Mouse (Mus musculus): ENCODE data around the gene Grn.

Gene Grn

DNA sequence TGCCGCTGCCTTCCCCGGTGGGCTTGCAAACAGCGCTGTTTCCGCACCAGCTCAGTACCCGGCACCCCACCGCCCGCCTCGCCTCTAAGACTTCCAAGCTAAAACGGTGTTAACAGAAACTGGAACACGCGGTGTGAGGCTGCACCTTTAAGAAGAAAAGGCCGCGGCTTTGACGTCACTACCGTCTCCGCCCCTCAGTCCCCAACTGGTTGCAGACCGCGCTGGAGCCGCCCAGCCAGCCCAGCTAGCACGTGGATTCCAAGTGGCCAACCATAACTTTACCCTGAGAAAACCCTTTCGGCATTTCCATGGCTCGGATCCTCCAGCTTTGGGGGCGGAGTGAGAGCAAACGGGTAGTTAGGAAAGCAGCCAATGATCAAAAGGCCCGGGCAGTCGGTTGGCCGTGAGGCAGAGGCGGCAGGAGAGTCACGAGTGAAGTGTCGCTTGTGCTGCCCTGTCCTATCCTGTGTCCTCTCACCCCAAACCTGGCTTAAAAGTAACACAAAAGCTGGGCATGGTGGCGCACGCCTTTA is 21.7 kb upstream of the Grn start:
- CTCF ChIA-PET: interaction anchor here (0.6 to 4.5 kb wide), 28 partner anchors 14 to 160 kb away, joined by 3 to 62 read pairs (median 4); partner anchors contain the start of genes BC030867 (in 2 of the 4), Grn (in 1 of the 4), Rundc3a (in 1 of the 4) and Tmub2 (in 1 of the 4)
- POLR2A ChIA-PET: interaction anchor here (0.6 to 35.7 kb wide), 151 partner anchors 8 to 726 kb away, joined by 3 to 1349 read pairs (median 8); partner anchors contain the start of genes Rundc3a (in 4 of the 4), Ubtf (in 4 of the 4), Asb16 (in 3 of the 4) and BC030867 (in 3 of the 4)

DNA sequence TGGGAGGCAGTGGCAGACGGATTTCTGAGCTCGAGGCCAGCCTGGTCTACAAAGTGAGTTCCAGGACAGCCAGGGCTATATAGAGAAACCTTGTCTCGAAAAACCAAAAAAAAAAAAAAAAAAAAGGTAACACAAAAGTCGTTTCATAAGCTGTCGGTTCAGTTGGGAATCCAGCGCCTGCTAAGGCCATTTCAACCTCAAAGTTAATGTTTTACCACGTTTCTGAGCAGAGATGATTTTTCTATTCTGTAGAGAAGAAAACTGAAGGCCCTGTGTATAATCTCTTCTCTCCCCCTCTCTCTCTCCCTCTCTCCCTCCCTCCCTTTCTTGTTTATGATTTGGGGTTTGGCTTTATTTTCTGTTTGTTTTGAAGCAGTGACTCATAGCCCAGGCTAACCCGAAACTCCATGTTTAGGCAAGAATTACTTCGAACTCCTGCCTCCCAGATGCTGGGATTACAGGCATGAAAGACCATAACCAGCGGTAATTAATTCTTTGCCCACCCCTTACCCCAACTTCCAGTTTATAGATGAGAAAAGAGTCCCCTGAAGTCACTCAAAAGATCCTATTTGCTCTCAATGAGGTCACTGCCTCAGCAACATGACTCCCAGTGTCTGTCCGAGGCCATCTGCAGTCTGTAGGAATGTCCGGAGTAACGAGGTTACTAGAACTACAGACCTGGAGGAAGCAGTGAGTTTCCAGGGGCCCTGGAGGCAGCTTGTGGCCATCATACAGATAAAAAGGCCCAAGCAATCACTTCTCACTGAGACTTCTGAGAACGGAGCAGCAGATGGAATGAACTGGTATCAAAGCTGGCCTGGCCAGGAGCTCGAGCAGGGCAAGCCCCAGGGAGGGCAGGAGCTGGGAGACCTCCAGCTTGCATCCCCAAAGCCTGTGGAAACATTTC is 21.0 kb upstream of the Grn start:
- ChIA-PET POLR2A (interaction anchor here (0.5 to 35.7 kb wide), 140 partner anchors 8 to 724 kb away, joined by 3 to 1349 read pairs (median 10); partner anchors contain the start of genes Ubtf (in 4 of the 4), Asb16 (in 3 of the 4), BC030867 (in 3 of the 4) and Fam171a2 (in 3 of the 4)), CTCF (interaction anchor here (0.6 to 4.5 kb wide), 28 partner anchors 13 to 484 kb away, joined by 3 to 62 read pairs (median 6); partner anchors contain the start of genes BC030867 (in 2 of the 4), Grn (in 1 of the 4) and Tmub2 (in 1 of the 4))

DNA sequence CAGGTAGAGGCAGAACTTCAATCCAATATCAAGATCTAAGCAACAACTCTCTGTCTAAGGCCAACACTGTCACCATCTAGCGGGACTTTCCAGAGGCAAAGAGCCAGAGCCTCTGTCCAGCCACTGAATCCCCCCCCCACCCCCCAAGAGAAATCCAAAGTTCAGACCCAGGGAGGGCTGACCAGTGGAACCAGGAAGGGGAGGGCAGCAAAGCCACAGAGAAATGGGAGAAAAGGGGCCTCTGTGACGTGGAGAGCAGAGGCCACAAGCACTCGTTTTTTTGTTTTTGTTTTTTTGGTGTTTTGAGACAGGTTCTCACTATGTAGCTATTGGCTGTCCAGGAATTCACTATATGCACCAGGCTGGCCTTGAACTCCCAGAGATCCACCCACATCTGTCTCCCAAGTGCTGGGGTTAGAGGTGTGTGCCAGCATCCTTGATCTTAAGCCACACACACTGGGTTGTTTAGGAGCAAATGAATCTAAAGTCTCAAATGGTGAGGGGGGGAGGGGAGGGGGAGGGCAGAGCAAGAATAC is 20.3 kb upstream of the Grn start:
- ChIA-PET POLR2A (interaction anchor here (0.6 to 35.7 kb wide), 46 partner anchors 8 to 299 kb away, joined by 3 to 1349 read pairs (median 9); partner anchors contain the start of genes Grn (in 3 of the 4), Rundc3a (in 3 of the 4), Ubtf (in 3 of the 4) and Tmub2 (in 2 of the 4)), CTCF (interaction anchor here (0.6 to 4.5 kb wide), 18 partner anchors 21 to 166 kb away, joined by 3 to 62 read pairs (median 4); partner anchors contain the start of genes BC030867 (in 1 of the 4), Grn (in 1 of the 4) and Tmub2 (in 1 of the 4))

DNA sequence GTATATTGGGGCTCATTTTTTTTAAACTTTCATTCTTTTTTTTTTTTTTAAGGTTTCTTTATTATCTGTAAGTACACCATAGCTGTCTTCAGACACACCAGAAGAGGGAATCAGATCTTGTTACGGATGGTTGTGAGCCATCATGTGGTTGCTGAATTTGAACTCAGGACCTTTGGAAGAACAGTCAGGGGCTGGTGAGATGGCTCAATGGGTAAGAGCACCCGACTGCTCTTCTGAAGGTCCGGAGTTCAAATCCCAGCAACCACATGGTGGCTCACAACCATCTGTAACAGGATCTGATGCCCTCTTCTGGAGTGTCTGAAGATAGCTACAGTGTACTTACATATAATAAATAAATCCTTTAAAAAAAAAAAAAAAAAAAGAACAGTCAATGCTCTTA is 19.8 kb upstream of the Grn start:
- ChIA-PET CTCF (interaction anchor here (0.6 to 4.5 kb wide), 20 partner anchors 20 to 162 kb away, joined by 3 to 62 read pairs (median 4); partner anchors contain the start of genes BC030867 (in 1 of the 4), Grn (in 1 of the 4) and Tmub2 (in 1 of the 4)), POLR2A (interaction anchor here (0.6 to 35.7 kb wide), 36 partner anchors 9 to 299 kb away, joined by 3 to 1349 read pairs (median 7); partner anchors contain the start of genes Grn (in 3 of the 4), Rundc3a (in 3 of the 4), Tmub2 (in 3 of the 4) and Ubtf (in 3 of the 4))

- ChIA-PET CTCF (interaction anchor here (0.5 to 4.5 kb wide), 35 partner anchors 14 to 515 kb away, joined by 3 to 62 read pairs (median 5); partner anchors contain the start of genes Grn (in 2 of the 4), Atxn7l3 (in 1 of the 4) and Tmub2 (in 1 of the 4)), POLR2A (interaction anchor here in 3 of 4 experiments (0.6 to 35.7 kb wide), 22 partner anchors 10 to 162 kb away, joined by 3 to 1349 read pairs (median 8); partner anchors contain the start of genes Tmub2 (in 3 of the 3), Ubtf (in 3 of the 3), Grn (in 2 of the 3) and Rundc3a (in 2 of the 3))
These were observed 19.1 kb upstream of the Grn start for GRCm38 (mm10) chr11:102411061-102411460.

DNA sequence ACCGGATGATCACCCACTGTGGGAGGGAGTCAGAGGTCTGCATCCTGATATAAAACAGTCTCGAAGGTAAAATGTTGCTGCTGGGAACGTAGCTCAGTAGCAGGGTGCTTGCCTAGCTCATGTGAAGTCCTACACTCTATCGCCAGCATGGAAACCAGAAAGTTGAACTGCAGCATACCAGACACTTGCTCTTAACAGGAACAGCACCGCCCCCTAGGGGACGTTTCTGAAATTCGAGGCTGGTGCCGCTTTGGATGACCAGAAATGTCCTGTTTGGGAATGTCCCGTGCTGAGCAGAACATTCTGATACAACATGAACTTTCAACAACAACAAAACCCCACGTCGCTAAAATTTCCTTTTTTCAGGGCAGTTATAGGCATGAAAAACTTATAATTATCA is 18.4 kb upstream of the Grn start:
- POLR2A ChIA-PET: interaction anchor here (0.6 to 35.7 kb wide), 21 partner anchors 12 to 163 kb away, joined by 3 to 1349 read pairs (median 5); partner anchors contain the start of genes Grn (in 3 of the 4), Tmub2 (in 3 of the 4), Ubtf (in 2 of the 4) and BC030867 (in 1 of the 4)
- CTCF ChIA-PET: interaction anchor here (0.6 to 2.7 kb wide), 32 partner anchors 14 to 515 kb away, joined by 3 to 14 read pairs (median 4); partner anchors contain the start of genes Grn (in 2 of the 4), Atxn7l3 (in 1 of the 4), BC030867 (in 1 of the 4) and Tmub2 (in 1 of the 4)

- POLR2A ChIA-PET: interaction anchor here (0.6 to 35.7 kb wide), 14 partner anchors 11 to 128 kb away, joined by 3 to 1349 read pairs (median 6); partner anchors contain the start of genes Grn (in 3 of the 4), Ubtf (in 2 of the 4) and Tmub2 (in 1 of the 4)
- CTCF ChIA-PET: interaction anchor here in 2 of 4 experiments (0.8 to 2.7 kb wide), 9 partner anchors 14 to 104 kb away, joined by 3 to 14 read pairs (median 6); partner anchors contain the start of genes Fam171a2 (in 1 of the 2) and Grn (in 1 of the 2)
These were observed 17.1 kb upstream of the Grn start for GRCm38 (mm10) chr11:102413059-102413458.

DNA sequence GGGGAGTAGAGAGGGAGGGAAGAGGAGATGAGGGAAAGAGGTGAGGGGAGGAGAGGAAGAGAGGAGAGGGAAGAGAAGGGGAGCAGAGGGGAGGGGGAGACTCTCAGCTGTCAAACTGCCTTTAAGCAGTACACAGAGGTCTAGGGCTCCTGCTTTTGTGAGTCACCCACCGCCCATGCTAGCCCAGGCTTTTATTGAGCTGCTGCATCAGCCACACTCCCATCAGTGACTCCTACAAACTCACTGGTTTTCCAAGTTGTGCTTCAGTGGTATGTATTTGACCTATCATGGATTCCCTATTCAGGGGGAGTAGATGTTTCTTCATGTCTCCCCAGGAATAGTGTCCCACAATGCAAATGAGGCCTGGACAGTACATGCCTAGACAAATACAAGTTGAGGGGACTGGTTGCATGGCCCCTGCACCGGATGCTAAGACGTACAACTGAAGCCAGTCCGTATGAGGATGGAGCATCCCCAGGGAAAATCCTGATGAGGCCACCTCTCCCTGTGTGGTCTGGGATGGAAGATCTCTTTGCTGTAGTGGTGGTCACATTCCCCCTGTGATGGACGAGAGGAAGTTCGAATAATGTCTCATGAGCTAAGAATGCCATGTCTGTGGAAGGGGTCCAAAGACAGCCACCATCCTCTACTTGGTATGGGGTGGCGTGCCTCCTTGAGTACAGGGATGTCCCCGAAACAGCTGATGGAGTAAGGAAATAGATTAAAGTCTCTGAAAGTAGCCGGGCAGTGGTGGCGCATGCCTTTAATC is 14.9 kb upstream of the Grn start:
- POLR2A ChIA-PET: interaction anchor here (0.6 to 35.7 kb wide), 17 partner anchors 8 to 165 kb away, joined by 3 to 1349 read pairs (median 4); partner anchors contain the start of genes Grn (in 2 of the 4), Ubtf (in 2 of the 4) and Slc25a39 (in 1 of the 4)
- CTCF ChIA-PET: interaction anchor here in 2 of 4 experiments (0.5 to 2.3 kb wide), 11 partner anchors 9 to 278 kb away, joined by 3 to 17 read pairs (median 4); partner anchors contain the start of gene Grn (in 2 of the 2)

DNA sequence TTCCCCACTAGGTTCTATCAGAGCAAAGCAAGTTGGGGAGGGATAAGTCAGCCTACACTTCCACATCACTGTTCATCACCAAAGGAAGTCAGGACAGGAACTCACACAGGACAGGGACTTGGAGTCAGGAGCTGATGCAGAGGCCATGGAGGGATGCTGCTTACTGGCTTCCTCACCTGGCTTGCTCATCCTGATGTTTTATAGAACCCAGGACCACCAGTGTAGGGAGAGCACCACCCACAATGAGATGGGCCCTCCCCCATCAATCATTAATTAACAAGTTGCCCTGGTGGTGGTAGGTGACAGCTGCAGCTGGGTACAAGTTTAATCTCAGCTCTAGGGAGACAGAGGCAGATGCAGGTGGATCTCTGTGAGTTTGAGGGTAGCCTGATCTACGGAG is 13.0 kb upstream of the Grn start:
- CTCF ChIA-PET: interaction anchor here in 3 of 4 experiments (0.6 to 2.3 kb wide), 3 partner anchors 14 to 143 kb away, joined by 8 to 22 read pairs (median 13); partner anchors contain the start of gene Grn (in 1 of the 3)
- POLR2A ChIA-PET: interaction anchor here in 3 of 4 experiments (0.7 to 35.7 kb wide), 12 partner anchors 9 to 103 kb away, joined by 3 to 1349 read pairs (median 6); partner anchors contain the start of genes Grn (in 3 of the 3), Slc25a39 (in 2 of the 3) and Ubtf (in 2 of the 3)

DNA sequence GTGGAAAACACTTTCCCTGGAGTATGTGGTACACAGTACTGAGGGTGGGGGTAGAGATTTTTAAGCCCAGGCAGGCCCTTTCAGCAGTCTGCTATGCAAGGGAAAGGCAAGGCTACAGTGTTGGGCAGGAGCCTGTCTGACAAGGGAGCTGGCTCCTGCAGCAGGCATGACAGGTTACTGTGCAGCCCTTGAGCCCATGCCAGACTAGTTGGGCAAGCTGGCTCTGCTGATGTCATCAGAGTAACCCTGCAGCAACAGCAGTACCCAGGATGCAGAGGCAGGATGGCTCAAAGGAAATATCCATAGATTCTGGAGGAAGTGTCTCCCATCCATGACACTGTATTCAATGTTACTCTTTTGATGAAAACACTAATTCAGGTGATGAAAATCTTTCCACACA is 11.2 kb upstream of the Grn start:
- CTCF ChIA-PET: interaction anchor here in 2 of 4 experiments (0.6 to 1.2 kb wide), 2 partner anchors 12 to 174 kb away, joined by 3 to 6 read pairs; no protein-coding TSS in a partner anchor

DNA sequence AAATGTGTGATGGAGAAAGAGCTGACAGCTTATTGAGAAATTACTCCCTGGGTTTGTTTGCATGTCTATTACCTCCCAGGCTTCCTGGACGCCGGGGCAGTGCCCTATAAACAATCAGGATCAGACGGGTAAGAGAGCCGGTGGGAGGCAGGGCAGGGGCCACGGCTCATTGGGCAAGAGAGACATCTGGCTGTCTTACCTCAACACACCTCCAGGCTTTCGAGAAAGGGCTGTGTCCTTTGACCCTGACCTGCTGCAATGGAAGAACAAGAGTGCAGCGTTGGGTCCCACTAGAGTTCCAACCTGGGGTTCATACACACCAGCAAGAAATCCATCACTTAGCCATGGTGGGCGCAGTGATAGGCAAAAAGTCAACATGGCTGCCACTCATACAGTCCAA is 8.6 kb upstream of the Grn start:
- POLR2A ChIA-PET: interaction anchor here in 2 of 4 experiments (0.6 to 35.7 kb wide), 9 partner anchors 8 to 185 kb away, joined by 3 to 1349 read pairs (median 6); partner anchors contain the start of genes Grn (in 2 of the 2), Slc25a39 (in 2 of the 2) and Ubtf (in 1 of the 2)
- CTCF ChIA-PET: interaction anchor here in 2 of 4 experiments (0.6 to 1.2 kb wide), 4 partner anchors 13 to 893 kb away, joined by 3 to 4 read pairs (median 4); no protein-coding TSS in a partner anchor

More for the DNA sequence above, 11.2 kb upstream of the Grn start:
- POLR2A ChIA-PET: interaction anchor here in 2 of 4 experiments (1.1 to 35.7 kb wide), 6 partner anchors 11 to 105 kb away, joined by 3 to 1349 read pairs (median 10); partner anchors contain the start of genes Slc25a39 (in 2 of the 2), Ubtf (in 2 of the 2), Fam171a2 (in 1 of the 2) and Grn (in 1 of the 2)

DNA sequence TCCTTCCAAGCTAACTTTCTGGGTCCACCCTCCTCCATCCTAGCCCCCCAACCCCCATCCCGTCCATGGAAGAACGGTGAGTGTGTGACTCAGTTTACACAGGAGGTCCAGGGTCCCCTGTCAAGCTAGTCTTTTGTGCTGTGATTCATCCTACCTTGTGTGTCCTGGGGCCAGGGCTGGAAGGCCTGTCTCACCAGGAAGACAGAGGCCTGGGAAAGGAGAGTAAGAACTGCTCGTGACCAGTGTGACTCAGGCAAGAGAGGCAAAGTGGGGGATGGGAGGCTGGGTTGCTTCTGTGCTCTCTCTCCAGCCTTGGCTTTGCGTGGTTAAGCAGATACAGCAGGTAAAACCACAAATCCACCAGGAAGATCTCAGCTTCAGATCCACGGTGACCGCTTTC is 5.4 kb upstream of the Grn start:
- ChIA-PET POLR2A (interaction anchor here in 2 of 4 experiments (0.6 to 1.5 kb wide), 8 partner anchors 9 to 447 kb away, joined by 3 to 11 read pairs (median 4); partner anchors contain the start of gene Slc25a39 (in 2 of the 2)), CTCF (interaction anchor here in 2 of 4 experiments (0.7 to 1.7 kb wide), 3 partner anchors 10 to 144 kb away, joined by 3 to 6 read pairs (median 4); no protein-coding TSS in a partner anchor)

GRCm38 (mm10) chr11:102425555-102426316 is 4.4 kb upstream of the Grn start:
- CTCF ChIA-PET: interaction anchor here in 1 of 4 experiments (2.3 kb wide), 1 partner anchor 13 kb away, joined by 5 read pairs; no protein-coding TSS in a partner anchor
- POLR2A ChIA-PET: interaction anchor here in 3 of 4 experiments (0.7 to 6.0 kb wide), 9 partner anchors 8 to 1194 kb away, joined by 3 to 81 read pairs (median 5); partner anchors contain the start of genes Slc25a39 (in 2 of the 3) and Ubtf (in 1 of the 3)

DNA sequence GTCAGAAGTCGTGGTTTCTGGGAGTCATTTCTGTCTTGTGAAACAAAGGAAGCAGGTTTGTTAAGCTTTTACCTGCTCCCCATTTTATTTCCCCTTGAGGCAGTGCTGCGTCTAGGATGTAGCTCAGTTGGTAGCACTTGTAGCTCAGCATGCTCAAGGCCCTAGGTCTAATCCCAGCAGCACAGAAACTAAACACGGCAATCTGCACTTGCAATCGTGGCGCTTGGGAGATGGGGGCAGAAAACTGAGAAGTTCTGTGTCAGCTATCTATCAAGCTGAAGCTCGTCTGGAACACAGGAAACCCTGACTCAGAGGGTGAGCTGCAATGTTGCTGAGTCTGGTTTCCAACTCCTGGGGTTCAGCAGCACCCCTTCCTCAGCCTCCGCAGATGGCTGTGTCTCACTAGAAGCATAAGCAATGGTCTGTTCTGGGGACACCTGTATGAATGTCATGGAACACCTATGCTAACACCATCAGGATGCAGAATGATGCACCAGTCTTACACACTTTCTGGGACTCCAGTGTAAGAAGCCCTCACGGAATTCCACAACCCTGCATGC is 1.1 kb upstream of the Grn start:
- POLR2A ChIA-PET: interaction anchor here (0.6 to 6.0 kb wide), 37 partner anchors 7 to 502 kb away, joined by 3 to 115 read pairs (median 14); partner anchors contain the start of genes Slc25a39 (in 3 of the 4), Ubtf (in 2 of the 4), Atxn7l3 (in 1 of the 4) and BC030867 (in 1 of the 4)

More for the DNA sequence above, 1.1 kb upstream of the Grn start:
- CTCF ChIA-PET: interaction anchor here in 3 of 4 experiments (0.7 to 3.0 kb wide), 5 partner anchors 17 to 1764 kb away, joined by 3 to 14 read pairs (median 4); partner anchors contain the start of gene BC030867 (in 1 of the 3)
